Mouse (Mus musculus) frontal cortex, postnatal 36 days (tissue): ENCODE measurements around the gene Olfr816.
"Not testable (repeated sequence)": the region's sequence is repeated elsewhere in the genome, so short reads cannot be mapped to it uniquely, and the experiment has no call there.

Experiments
- DNase-seq, 2 experiments: peaks; one replicate each; pipeline ENCODE4 v3.0.0; 2022; ENCODE audit warnings: low spot score in 2 of 2

The Olfr816 gene

GRCm38 (mm10) chr10:129915497-129915896, at the start of gene Olfr816:
TSS of gene Olfr816 (minus strand) at chr10:129915597.
- DNase-seq, result no peak

GRCm38 (mm10) chr10:129949000-129949399, 33.6 kb upstream of the Olfr816 start, which contains the start of gene Olfr818:
TSS of gene Olfr818 (minus strand) at chr10:129949100.
- DNase-seq, result no peak

- DNase-seq, result not testable (repeated sequence)
These were observed 9.6 kb downstream of the Olfr816 start, which contains the start of gene Olfr815 for GRCm38 (mm10) chr10:129905767-129906166. TSS of gene Olfr815 (minus strand) at chr10:129905867.

GRCm38 (mm10) chr10:129885934-129886333, 29.5 kb downstream of the Olfr816 start:
- DNase-seq, result no peak

- DNase-seq, result not testable (repeated sequence)
These were observed 29.9 kb downstream of the Olfr816 start for GRCm38 (mm10) chr10:129885496-129885895.

- not testable (repeated sequence) for DNase-seq
These were observed 35.6 kb downstream of the Olfr816 start, which contains the start of gene Olfr814 for GRCm38 (mm10) chr10:129879751-129880150. TSS of gene Olfr814 (minus strand) at chr10:129879851.
